Mouse (Mus musculus): Measurements from ENCODE around the gene Ptk7.
A peak's percentile ranks its signal among the peaks of the same experiment; 100 is the strongest.

Gene Ptk7

GRCm38 (mm10) chr17:46628791-46629684 lies at the start of gene Ptk7:
TSS of gene Ptk7 (minus strand) at chr17:46629504.
- peak; percentile 38 to 61 for DNase-seq (ENCODE audit: low spot score in 2 of 2)

GRCm38 (mm10) chr17:46678911-46679310 lies 49.6 kb upstream of the Ptk7 start:
- DNase-seq (ENCODE audit: low spot score in 2 of 2): no peak

GRCm38 (mm10) chr17:46678416-46678815 lies 49.1 kb upstream of the Ptk7 start, which contains the start of gene Mea1:
TSS of gene Mea1 (plus strand) at chr17:46678793.
- DNase-seq (ENCODE audit: low spot score in 2 of 2): no peak

GRCm38 (mm10) chr17:46674530-46675283 lies 45.4 kb upstream of the Ptk7 start:
- DNase-seq (ENCODE audit: low spot score in 2 of 2): no peak

- DNase-seq (ENCODE audit: low spot score in 2 of 2): peak; percentile 81 to 89
Measured at GRCm38 (mm10) chr17:46673850-46674529, 44.7 kb upstream of the Ptk7 start, which contains the start of gene Rrp36. TSS of gene Rrp36 (minus strand) at chr17:46674352.

GRCm38 (mm10) chr17:46669911-46670310 lies 40.6 kb upstream of the Ptk7 start:
- DNase-seq (ENCODE audit: low spot score in 2 of 2): no peak

GRCm38 (mm10) chr17:46667712-46668111 lies 38.4 kb upstream of the Ptk7 start:
- DNase-seq (ENCODE audit: low spot score in 2 of 2): no peak

- no peak for DNase-seq (ENCODE audit: low spot score in 2 of 2)
Measured at GRCm38 (mm10) chr17:46662730-46663129, 33.4 kb upstream of the Ptk7 start.

GRCm38 (mm10) chr17:46661981-46662380 lies 32.7 kb upstream of the Ptk7 start:
- no peak for DNase-seq (ENCODE audit: low spot score in 2 of 2)

GRCm38 (mm10) chr17:46661351-46661750 lies 32.0 kb upstream of the Ptk7 start:
- DNase-seq (ENCODE audit: low spot score in 2 of 2): no peak

- DNase-seq (ENCODE audit: low spot score in 2 of 2): no peak
Measured at GRCm38 (mm10) chr17:46656054-46656453, 26.8 kb upstream of the Ptk7 start.

- DNase-seq (ENCODE audit: low spot score in 2 of 2): no peak
Measured at GRCm38 (mm10) chr17:46651755-46652547, 22.6 kb upstream of the Ptk7 start.

- no peak for DNase-seq (ENCODE audit: low spot score in 2 of 2)
Measured at GRCm38 (mm10) chr17:46651292-46651691, 22.0 kb upstream of the Ptk7 start.

GRCm38 (mm10) chr17:46650232-46651031 lies 21.1 kb upstream of the Ptk7 start, which contains the start of gene Cul7:
TSS of gene Cul7 (plus strand) at chr17:46650337.
- peak; percentile 90 to 91 for DNase-seq (ENCODE audit: low spot score in 2 of 2)

- DNase-seq (ENCODE audit: low spot score in 2 of 2): no peak
Measured at GRCm38 (mm10) chr17:46649811-46650210, 20.5 kb upstream of the Ptk7 start.

- no peak for DNase-seq (ENCODE audit: low spot score in 2 of 2)
Measured at GRCm38 (mm10) chr17:46648436-46648835, 19.1 kb upstream of the Ptk7 start.

GRCm38 (mm10) chr17:46647279-46647678 lies 18.0 kb upstream of the Ptk7 start:
- DNase-seq (ENCODE audit: low spot score in 2 of 2): no peak

GRCm38 (mm10) chr17:46646322-46646662 lies 17.0 kb upstream of the Ptk7 start:
- DNase-seq (ENCODE audit: low spot score in 2 of 2): no peak

- peak; percentile 98 to 99 for DNase-seq (ENCODE audit: low spot score in 2 of 2)
Measured at GRCm38 (mm10) chr17:46645561-46646321, 16.4 kb upstream of the Ptk7 start, which contains the start of the genes Klc4 and Mrpl2. TSS of gene Klc4 (minus strand) at chr17:46646022. TSS of gene Mrpl2 (plus strand) at chr17:46646229.
